Mouse (Mus musculus) gastrocnemius, adult 8-10 months (tissue): ENCODE data around the gene Tubd1. TPM values are rescaled to one million over a fixed set of nuclear protein-coding genes. Genes with fewer than 3 reads are reported as not detected.

Source experiments
- DNase-seq, 2 experiments: peaks; one replicate each; pipeline ENCODE4 v3.0.0; 2022; ENCODE audit warnings: low spot score in 2 of 2
- total RNA-seq, 4 experiments: library from RNA; stranded (reverse); gene quantifications; 2 replicates each; pipeline ENCODE4 v1.2.4; 2022

Gene Tubd1
- total RNA-seq, 4 experiments from 2014 or later = 6.3 to 7.1 (median 6.7) TPM

- no peak for DNase-seq
These were observed 39.5 kb downstream of the Tubd1 start for GRCm38 (mm10) chr11:86583990-86584897.

GRCm38 (mm10) chr11:86584898-86585597, 40.3 kb downstream of the Tubd1 start:
- DNase-seq = no peak

GRCm38 (mm10) chr11:86585598-86585984, 40.8 kb downstream of the Tubd1 start:
- no peak for DNase-seq

DNA sequence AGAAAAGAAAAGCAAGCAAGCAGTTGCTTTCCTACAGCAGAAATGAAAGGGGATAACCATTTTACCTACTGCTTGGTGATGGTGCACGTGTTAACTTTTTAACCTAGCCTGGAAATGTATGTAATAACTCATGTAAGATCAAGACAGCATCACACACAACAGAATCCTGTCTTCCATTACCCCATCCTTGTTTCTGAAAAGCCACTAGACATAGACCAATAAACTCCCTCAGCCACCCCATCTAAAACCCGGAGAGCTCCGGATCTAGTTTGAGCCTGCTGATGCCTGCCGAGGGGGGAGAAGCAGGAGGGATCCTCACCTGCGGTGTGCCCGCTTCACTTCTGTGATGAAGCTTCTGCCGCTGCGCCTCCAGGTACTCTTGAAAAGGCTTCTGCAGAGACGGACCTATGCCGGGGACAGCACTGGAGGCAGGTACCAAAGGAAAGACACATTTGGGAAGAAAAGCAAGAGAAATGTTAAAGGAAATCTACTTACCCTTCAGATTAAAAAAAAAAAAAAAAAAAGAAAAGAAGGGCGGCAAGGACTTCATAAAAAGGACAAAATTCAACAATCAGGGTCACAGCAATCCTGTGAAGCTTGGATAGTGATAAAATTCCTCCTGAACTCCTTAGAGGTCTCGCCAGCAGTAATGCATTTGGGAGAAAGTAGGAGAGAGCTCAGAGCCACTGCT, 41.5 kb downstream of the Tubd1 start:
- DNase-seq = no peak

DNA sequence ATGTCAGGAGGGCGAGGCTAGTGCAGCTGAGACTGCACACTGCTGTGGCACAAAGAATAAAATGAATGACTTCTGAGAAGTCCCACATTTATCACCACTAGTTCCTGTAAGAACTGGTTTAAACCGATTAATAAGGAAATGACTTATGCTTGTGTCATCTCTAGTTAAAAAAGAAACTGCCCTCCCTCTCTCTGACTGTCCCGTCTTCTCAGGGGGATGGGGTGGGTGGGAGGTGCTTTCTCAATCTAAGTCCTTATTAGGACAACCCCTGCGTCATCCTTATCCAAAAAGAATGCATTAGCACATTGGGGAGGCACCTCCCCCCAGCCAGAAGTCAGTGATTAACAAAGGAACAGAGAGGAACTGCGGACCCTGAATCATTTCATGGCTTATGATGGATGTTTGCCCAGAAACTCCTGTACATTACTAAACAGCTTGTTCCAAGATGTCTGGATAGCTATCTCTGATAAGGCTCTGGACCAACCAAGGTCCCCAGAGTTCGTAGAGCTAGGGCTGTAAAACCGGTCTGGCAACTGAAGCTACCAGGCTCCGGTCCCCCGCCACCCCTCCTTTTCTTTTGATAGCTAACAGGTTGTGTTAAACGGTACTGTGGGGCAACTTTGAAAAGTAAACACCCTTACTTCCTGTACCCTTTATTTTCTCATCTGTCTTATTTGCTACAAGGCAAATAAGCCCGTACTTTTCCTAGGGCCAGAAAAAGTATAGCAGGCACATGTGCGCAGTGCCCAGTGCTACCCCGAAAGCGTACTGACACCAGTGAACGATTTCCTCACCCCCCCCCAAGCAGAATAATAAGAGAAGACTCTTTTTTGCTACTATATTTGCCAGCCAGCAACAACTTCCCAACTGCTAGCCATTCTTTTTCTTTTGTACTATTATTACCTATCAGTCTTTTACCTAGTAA, 42.3 kb downstream of the Tubd1 start:
- no peak for DNase-seq

DNA sequence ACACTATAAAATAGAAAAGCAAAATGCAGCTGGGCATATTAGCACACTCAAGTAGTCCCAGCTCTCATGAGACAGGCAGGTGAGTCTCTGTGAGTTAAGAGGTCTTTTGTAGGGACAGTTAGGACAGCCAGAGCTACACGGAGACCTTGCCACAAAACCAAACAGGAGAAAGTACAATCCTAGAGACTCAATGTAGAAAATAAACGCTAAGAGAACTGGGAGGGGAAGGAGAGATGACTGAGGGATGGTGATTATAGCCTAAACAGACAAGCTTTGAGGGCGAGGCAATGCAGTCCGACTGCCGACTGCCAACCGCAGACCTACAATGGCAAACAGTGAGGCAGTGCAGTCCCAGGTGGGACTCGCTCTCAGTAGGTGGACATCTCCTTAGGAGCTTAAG, 43.0 kb downstream of the Tubd1 start:
- no peak for DNase-seq

DNA sequence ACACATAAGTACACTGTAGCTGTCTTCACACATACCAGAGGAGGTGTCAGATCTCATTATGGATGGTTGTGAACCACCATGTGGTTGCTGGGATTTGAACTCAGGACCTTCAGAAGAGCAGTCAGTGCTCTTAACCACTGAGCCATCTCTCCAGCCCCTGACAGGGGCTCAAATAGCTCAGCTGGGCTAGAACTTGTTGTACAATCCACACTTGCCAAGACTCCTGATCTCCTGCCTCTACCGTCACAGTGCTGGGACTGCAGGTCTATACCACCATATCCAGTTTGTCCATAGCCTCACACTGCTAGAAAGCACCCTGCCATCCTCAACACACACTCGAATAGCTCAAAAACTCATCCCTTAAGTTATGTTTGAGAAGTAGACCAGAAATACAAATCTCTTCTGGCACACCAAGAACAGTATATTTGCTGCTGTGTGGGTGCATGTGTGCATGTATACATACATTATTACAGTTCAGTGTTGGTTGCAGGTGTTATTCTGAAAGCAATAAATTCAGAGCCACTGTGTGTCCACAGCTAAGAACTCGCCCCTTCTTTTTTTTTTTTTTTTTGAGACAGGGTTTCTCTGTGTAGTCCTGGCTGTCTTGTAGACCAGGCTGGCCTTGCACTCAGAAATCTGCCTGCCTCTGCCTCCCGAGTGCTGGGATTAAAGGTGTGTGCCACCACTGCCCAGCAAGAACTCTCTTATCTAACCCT, 44.0 kb downstream of the Tubd1 start:
- no peak for DNase-seq

GRCm38 (mm10) chr11:86590066-86590465, 45.3 kb downstream of the Tubd1 start:
- no peak for DNase-seq

DNA sequence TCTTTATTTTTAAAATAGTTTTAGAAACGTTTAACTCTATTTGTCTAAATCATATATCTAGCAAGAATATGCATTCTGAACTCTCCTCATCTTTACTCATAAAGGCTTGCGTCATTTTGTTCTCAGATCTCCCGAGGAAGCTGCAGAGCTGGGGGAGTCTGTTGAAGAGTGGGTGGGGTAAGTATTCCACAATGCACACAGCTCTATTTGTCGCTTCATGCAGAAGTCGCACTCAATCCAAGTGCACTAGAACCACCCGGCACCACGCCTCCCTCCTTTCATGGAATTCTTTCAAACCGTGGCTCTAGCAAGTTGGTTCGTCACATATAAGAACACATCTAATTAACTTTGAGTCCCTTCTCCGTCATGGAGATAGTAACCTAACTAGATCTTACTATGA, 45.8 kb downstream of the Tubd1 start:
- DNase-seq = no peak

DNA sequence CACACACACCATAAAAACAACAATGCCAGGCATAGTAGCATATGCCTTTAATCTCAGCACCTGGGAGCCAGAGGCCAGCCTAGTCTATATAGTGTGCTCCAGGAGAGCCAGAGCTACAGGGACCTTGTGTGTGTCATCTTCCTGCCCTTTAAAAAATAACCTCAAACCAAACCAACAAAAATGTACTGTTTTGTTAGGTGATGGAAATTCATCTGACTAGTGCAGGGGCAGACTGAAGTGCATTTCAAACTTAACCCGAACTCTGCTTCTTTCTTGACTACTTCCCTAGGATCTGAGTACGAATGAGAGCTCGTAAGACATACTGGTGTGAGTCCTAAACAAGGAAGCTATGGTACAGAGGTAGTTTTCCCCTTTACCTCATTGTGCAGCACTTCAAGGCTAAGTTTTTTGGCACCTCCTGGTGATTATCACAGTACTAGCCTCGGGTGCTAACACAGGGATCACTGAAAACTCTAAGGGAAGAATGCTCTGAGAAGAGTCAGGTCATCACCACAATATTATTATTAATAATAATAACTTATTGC, 46.6 kb downstream of the Tubd1 start:
- no peak for DNase-seq

- no peak for DNase-seq
These were observed 47.3 kb downstream of the Tubd1 start for GRCm38 (mm10) chr11:86591931-86592616.

GRCm38 (mm10) chr11:86592993-86593392, 48.2 kb downstream of the Tubd1 start:
- DNase-seq = no peak

- no peak for DNase-seq
These were observed 48.7 kb downstream of the Tubd1 start for GRCm38 (mm10) chr11:86593443-86593842.

- no peak for DNase-seq
These were observed 49.5 kb downstream of the Tubd1 start for GRCm38 (mm10) chr11:86594188-86594876.

- no peak for DNase-seq
These were observed 50.6 kb downstream of the Tubd1 start for GRCm38 (mm10) chr11:86595366-86595765.

- peak in 1 of 2 experiments; percentile 59 for DNase-seq
These were observed 51.6 kb downstream of the Tubd1 start for GRCm38 (mm10) chr11:86596187-86596960.

- DNase-seq = no peak
These were observed 52.2 kb downstream of the Tubd1 start for GRCm38 (mm10) chr11:86596976-86597375.

GRCm38 (mm10) chr11:86598154-86598553, 53.4 kb downstream of the Tubd1 start:
- no peak for DNase-seq
